Mouse (Mus musculus) brain, adult 2 months (tissue): ENCODE data around the gene U2surp.
"Not testable (repeated sequence)": the region's sequence is repeated elsewhere in the genome, so short reads cannot be mapped to it uniquely, and the experiment has no call there.

Source experiments
- DNase-seq: peaks from one replicate; pipeline ENCODE4 v3.0.0; 2011; ENCODE audit warnings: low read depth, low spot score

The U2surp gene

GRCm38 (mm10) chr9:95469011-95469576, 42.7 kb downstream of the U2surp start:
- DNase-seq: not testable (repeated sequence)

GRCm38 (mm10) chr9:95464028-95464427, 47.8 kb downstream of the U2surp start:
- DNase-seq: no peak

- peak; percentile 57 for DNase-seq
Observed at GRCm38 (mm10) chr9:95451931-95452330, 59.9 kb downstream of the U2surp start.

GRCm38 (mm10) chr9:95450586-95450985, 61.2 kb downstream of the U2surp start:
- no peak for DNase-seq

- peak; percentile 73 for DNase-seq
Observed at GRCm38 (mm10) chr9:95442321-95442731, 69.5 kb downstream of the U2surp start.

- DNase-seq: no peak
Observed at GRCm38 (mm10) chr9:95437883-95438282, 73.9 kb downstream of the U2surp start.

- DNase-seq: no peak
Observed at GRCm38 (mm10) chr9:95436294-95436613, 75.5 kb downstream of the U2surp start.

GRCm38 (mm10) chr9:95435506-95436293, 76.1 kb downstream of the U2surp start:
- no peak for DNase-seq

- no peak for DNase-seq
Observed at GRCm38 (mm10) chr9:95428277-95428676, 83.5 kb downstream of the U2surp start.

- no peak for DNase-seq
Observed at GRCm38 (mm10) chr9:95413911-95414310, 97.9 kb downstream of the U2surp start.

- DNase-seq: peak; percentile 48
Observed at GRCm38 (mm10) chr9:95412047-95412446, 99.7 kb downstream of the U2surp start.

- DNase-seq: no peak
Observed at GRCm38 (mm10) chr9:95407586-95408220, 104.1 kb downstream of the U2surp start.
